Mouse (Mus musculus) cerebellum, postnatal 10 days (tissue): ENCODE measurements around the gene Tenm2.

Experiments
- DNase-seq, 2 experiments: peaks; one replicate each; pipeline ENCODE4 v3.0.0; 2021; ENCODE audit warnings: mixed read lengths in 2 of 2

The Tenm2 gene

DNA sequence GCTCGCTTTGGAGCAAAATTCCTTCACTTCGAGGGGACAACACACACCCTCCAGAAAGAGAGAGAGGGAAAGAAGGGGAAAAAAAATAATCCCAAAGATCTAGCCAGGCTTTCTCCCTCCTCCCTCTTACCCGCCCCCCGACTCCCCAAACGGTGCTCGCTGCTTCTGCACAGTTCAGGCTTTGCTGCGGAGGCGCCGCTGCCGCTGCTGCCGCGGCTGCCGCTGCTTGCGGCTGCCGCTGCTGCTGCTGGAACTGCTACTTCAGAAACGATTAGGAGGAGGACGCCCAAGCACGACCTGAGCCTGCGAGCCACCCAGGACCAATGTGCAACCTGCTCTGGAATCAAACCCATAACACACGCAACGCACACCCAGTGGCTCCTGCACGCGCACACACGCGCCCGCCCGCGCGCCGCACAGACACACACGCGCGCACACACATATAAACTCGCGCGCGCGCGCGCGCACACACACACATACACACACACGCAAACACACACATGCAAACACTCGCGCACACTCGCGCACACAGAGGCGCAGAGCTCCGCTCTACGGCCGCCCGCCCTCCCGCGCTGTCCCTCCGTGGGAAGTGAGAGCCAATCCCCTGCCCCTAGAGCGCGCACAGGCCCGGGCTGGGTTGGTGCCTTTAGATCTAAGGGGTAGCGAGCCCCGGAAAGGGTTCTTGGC is at the start of gene Tenm2:
Gene Tenm2 (minus strand): TSS at position 51 of the 687 bp plus-strand sequence.
- peak; percentile 85 to 86 for DNase-seq

DNA sequence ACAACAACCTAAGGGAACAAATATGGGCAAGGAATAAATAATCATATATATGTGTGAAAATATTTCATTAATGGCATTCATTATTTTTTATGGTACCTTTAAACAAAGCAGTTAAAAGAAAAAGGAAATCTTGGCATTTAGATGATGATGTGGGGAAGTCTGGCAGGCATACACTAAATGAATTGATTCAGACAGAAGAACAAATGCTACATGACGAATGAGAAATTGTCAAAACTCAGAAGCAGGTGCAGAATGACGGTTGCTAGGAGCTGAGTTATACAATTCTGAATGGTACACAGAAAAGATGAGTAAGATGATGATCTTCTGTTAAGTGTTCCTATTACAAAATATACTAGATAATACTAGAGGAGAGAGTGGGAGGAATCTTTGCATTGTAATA is 49.4 kb upstream of the Tenm2 start:
- DNase-seq = no peak

DNA sequence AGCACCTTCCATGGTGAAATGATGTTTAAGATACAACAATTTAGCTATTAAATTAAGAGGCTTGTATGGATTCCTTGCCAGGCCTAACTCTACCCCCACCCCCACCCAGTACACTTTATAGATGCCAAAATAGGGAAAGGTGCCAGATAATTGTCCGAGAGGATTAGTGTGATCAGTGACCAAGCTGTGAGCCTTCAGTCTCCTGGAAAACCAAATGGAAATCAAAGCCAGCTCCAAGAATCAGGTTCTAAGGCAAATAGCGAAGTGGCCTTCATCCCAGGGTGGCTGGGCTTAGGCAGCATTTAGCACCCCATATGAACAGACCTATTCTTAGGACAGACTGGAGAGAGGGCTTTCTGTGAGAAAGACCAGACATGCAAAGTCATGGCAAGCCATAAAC is 13.0 kb upstream of the Tenm2 start:
- DNase-seq = peak; percentile 72 to 77

DNA sequence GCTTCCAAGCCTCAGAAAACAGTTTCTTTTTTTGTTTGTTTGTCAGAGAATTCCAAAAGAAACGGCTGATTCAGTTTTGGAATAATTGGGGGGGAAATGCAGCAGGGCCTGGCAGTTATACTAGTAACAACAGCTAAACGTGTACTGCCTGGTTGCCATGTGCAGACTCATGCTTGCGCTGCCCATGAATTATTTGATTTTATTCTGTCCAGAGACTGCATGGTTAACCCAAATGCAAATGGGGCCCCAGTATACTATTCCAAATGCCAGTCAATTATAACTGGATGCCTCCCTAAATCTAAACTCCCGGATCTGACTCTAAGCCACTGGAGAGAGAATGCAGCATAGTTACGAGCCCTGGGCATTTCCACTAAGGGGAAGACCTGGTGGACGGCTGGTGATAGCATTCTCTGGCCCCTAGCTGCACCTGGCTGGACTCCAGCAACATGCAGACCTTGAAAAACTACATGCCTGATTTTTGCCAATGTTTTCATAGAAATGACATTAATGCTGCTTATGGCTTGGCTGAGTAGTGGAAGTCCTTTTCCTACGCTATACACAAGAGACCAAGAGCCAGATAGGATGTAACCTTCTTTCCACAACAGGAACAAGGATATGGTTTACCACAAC is 1.4 kb upstream of the Tenm2 start:
- DNase-seq = peak; percentile 82 to 84

DNA sequence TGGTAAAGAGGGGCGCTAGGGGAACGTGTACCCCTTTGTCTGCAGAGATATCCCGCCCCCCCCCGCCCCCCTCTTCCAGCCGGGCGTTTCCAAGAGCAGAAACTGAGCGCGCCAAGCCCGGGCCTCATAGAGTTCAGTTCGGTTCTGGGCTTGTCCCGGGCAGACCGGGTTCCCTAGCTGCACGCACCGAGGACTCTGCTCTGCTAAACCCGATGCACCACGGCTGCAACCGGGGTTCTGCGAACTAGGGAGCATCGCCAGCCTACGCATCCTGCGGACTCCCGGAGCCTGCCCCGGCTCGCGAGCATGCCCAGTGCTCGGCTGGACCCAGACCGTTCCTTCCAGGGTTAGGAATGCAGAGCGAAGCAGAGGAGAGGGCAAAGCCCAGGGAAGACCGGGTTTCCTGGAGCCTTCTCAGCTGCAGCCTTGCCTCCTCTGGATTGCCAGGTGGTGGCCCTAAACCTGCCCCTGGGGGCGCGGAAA is 878 bp upstream of the Tenm2 start:
- DNase-seq = peak; percentile 78 to 80

DNA sequence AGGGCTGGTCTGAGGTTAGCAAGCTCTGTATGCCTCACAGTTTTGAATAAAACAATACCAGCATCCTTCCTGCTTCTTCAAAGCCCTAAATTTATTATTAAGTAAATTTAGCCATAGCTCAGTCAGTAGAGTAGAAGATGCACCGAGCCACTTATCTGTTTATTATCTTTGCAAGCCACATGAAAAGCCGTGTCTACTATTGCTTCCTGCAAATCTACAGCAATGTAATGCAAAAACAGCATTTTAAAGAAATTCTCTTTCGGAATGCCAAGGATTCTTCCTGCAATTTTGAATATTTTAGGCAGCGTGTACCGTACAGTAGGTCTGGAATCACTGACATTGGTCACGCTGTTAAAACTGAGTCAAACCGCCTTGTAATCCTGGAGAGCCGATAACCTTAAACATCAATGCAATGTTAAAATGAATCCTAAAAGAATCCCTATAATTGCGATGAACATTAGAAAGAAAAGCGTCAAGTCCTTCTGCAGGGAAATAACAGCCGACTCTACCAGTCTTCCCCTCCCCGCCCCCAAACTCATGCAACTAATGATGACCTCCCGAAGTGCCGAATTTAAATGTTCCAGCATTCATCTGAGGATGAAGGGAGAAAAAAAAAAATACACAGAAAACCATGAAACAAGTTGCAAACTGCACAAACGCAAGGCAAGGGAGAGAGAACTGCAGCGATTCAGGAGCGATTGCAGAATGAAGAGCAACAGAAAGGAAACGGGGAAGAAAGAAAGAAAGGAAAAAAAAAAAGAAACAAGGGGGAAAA is 556 bp downstream of the Tenm2 start:
- DNase-seq = peak; percentile 49

DNA sequence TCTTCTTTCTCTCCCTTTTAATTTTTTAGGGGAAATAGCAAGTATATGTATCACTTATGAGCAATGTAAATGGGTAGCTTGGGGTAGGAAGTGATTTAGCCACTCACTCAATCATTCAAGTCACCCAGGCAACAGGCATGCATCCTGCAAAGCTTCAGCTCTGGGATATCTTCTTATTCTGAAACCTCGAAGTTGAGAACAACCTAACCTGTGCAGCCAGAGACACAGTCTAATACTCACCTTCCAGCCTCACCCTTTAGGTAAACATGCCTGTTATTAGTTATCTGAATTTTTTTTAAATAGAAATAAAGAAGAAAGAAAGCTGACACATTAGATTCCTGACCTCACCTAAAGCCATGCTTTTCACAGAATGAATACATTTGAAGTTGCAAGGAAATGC is 8.4 kb downstream of the Tenm2 start:
- no peak for DNase-seq

DNA sequence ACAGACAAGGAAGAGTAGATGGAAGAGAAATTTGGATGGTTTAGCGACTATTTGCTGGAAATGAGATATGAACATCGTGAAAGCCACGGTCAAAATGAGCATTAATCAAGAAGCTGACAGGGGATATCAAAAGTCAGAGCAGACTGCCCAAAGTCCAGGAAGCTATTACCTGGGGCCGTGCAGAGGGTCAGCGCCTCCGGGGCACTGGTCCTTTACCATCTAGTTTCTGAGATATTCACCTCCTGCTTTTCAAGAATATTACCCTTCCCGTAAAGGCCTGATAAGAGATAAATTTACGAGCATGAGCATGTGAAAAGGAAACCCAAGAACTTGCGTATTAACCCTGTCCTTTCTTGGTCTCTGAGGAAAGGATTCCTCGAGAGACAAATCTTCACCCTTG is 8.8 kb downstream of the Tenm2 start:
- DNase-seq = no peak

DNA sequence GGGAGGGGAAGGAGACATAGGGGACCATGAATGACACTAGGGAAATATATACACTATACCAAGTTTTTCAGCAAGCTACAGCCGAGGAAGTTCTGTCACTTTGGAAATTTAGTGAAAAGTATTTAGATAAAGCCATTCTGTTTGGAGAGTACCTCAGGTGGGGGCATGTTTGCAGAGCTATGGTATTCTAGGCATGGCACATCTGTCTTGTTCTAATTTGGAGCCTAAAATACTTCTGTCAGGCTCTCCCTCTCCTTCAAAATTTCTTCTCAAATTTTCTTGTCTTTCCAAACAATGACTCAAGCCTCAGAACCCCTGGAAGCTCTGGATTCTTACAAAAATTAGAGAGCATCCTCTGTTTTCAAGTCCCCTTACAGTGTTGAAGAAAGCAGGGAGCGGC is 13.0 kb downstream of the Tenm2 start:
- DNase-seq = no peak

DNA sequence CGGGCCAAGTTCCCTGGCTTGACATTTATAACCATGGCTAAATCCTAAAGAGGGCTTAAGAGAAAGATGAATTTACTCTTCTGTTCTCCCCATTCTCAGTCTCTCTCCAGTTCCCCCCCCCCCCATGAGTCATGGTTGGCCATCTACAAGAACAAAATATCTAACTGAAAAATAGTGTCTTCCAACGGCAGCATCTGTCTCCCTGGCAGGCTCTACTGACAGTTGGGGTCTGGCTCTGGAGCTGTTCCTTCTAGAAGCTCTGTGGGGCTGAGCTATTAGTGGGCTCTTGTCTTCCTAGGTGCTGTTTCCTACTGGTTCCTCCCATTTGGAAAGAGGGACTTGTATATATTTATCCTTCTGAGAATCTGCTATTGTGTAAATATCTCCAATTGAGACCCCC is 13.7 kb downstream of the Tenm2 start:
- DNase-seq = peak; percentile 54 to 62

DNA sequence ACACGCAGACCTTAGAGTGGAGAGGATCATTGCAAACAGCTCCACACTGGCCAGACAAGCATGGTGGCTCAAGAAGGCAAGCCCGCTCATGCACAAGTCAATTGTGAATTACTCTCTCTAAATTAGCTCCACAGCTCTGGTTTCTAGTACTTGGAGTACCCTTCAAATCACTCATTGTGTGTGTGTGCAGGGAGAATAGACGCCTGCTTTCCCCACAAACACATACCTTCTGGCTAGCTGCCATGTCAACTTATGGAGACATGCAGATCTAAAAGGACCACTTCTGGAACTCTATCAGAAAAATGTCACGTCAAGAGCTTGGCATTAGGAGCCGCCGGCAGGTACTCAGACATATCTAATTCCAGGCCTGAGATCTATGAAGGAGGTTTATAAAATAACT is 14.8 kb downstream of the Tenm2 start:
- peak in 1 of 2 experiments; percentile 5 for DNase-seq

DNA sequence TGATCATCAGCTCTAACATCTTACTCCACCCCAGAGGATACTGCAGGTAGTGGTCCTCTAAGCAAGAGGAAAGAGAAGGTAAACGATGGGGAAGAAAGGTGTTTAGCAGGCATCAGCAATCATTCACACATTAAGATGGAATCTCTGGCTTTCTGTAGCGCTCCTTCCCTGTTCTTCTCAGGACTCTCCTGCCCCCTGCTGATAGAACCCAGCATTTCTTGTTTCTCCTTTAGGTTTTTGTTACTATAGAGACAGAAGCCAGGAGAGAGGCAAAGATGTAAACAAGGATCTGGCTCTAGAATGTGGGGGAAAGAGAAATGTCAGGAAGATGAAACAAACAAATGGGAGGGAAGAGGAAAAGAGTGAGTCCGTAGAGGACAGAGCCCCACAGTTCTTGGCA is 49.6 kb downstream of the Tenm2 start:
- peak; percentile 81 to 83 for DNase-seq

DNA sequence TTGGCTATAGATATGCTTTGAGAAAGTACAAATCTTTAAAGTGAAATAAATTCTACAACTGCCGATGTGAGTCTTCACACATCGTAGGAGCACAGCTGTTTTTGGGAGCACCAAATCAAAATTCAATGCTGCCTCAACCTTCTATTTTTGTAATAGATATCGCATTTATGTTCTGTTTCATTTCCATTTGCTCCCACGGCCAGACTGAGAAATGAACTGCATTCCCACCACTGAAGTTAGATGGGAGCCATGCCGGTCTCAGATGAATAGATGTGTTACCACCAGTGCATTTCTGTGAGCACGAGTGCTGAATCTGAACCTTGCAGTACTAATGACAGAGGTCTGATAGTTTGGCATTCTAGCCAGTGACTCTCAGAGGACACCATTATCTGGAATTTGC is 58.3 kb downstream of the Tenm2 start:
- DNase-seq = no peak

DNA sequence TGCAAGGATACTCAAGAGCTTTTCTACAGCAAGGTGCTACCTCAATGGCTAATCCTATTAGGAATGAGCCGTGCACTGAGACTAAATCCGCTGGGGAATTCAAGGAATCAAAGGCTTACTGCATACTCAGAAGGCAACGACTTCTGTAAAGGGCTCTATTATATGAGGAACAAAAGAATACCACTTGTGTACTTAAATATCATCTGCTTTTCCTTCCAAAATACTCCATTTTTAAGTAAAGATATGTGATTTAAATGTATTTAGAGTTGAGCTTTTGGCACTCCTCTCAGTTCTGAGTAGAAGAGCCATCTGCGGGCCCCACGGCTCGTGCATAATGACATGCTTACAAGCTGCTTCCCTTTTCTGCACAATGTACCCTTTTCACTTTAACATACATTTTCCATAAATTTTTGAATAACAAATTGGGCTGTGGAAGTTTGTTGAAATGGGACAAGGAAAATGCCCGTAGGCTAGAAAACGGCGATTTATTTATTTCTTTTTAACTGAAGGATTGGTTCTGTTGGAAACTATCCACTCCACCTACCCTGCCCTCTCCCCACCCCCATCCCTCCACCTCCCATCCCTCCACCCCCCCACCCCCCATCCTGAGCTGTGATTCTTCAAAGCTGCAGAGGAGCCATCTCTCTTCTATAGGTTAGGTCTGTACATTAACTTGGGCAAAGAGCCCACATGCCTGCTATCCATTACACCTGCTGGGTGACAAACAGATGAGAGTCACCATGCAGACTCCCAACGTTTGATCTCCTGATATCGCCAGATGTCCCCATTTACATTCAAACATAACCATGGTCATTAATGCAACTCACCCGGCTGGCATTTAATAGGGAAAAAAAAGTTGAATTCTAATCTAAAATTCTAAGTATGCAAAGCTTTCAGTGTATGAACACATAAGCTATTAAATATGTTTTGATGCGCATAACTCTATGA is 81.6 kb downstream of the Tenm2 start:
- DNase-seq = peak; percentile 66 to 72

DNA sequence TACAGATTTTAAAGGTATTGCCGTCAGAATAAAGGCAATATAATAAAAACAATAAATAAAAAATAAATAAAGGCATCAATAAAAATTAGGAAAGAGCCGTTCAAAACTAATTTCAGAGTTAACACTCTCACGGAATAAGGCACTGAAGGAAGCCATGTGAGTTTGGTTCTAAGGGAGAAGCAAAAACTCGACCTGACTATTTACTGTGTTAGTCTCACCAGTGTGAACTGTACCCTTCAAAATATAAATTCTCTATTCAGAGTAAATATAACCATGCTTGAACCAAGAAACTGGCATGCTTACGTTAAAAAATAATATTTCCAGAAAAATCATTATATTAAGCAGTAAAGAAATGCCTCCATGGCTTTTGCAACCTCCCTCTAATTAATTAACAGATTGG is 82.4 kb downstream of the Tenm2 start:
- DNase-seq = no peak

DNA sequence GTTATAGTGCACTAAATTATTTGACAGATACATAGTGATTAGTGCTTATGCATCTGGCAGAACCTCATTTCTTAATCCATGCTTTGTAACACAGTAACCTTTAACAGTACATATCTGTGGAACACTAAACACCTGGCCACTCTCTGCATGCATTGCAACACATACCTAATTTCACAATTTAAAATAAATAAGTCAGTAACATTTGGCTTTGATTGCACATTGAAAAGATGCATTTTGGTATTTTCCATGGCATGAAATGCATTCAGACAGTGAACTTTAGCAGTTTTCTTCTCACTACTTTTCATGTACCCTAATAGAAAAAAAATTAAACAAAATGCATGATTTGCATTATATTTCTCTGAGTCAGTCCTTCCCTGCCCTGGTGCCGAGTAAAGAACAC is 85.8 kb downstream of the Tenm2 start:
- DNase-seq = no peak

DNA sequence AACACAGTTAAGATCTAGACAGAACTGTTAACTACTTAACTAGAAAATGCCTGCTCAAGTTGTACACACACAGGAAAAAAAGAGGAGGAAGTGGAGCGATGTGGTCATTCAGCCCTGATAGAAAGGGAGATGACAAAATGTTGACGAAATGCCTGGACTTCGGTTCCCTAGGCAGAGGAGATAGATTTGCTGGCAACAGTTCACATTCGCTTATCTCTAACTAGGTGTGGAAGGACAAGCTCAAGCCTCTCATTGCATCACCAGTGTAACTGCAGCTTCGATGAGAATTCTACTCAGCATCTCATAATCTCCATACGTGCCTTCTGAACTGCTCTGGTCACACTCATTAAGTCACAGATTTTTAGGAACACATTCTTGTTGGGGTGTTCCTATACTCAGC is 91.8 kb downstream of the Tenm2 start:
- no peak for DNase-seq

DNA sequence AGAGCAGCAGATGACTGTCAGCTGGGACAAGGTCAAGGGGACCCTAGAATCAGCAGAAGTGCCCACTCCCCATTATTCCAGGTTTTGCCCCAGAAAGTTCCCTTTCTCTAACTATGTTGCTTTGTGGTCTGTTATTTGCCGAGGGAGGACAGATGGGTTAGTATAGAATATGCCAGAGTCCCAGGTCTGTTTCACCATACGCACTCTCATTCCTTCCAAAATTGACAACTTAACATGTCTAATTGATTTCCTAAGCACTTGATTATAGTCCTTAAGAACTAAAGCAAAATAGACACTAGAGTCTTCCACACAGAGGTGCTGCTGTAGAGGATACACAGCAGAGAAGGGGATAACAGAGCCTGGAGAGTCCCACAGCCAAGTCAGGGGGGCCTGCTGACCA is 92.3 kb downstream of the Tenm2 start:
- DNase-seq = no peak

DNA sequence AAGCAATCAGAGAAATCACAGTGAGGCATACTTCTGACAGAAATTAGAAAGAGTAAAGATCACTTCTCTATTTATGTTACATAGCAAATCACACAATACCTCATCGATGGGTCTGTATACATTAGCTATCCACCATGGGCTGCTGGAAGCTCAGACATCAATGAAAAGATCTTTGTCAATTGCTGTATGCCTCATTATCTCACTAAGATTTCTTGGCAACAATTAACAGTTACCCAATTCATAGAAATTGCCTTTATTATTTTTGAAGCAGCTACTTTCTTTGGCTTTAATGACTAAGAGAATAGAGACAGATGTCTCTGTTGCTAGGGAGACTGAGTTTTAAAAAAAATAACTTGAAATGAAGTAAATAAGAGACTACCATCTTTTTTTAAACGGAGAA is 106.9 kb downstream of the Tenm2 start:
- no peak for DNase-seq

DNA sequence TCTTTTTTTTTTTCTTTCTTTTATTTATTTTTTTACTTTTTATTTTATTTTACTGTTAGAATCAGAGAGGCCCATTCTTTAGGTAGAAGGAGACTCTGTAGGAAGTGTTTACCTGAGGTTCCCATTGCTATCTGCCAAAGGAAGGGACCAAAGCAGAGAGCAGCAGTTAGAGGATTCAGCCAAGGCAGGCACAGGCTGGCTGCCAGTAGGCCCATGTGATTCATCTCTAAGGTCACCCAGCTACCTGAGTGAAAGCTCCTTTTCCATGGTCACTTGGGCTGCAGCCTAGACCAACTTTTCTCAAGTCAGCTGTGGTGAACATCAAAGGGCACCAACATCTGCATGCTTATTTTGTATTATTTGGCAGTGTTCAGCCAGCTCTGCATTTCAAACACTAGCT is 117.7 kb downstream of the Tenm2 start:
- peak; percentile 58 to 61 for DNase-seq

DNA sequence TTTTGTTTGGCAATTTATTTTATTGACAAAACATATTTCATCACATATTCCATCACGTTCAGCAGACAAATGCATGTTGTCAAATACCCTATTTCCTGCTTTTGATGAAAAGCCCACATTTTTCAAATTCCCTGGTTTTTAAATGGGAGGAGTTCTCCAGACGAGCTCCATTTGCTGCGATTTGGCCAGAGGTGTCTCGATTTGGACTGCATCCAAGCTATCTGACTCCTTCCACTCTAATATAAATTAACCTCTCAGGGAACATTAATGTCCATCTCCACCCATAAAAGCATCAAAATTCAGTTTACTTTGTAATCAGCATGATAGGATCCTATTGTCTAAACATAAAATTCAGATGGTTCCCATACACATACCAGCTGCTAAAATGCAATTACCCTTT is 120.6 kb downstream of the Tenm2 start:
- peak; percentile 15 to 16 for DNase-seq

DNA sequence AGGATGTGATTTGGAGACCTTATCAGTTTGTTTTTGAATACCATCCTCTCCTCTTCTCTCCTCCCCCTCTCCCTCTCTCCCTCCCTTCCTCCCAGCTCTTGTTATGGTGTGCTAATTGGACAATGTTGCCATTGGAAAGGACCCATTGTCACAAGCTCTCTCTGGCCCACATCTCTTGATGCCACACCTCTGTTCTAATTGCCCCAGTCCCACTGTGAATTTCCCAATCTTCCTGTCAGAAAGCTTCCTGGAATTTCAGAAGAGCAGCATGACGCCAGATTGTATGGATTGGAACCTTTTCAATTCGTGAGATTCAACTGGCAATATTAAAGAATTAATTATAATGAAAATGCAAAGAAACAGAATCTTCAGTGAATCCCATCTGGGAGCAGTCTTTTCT is 128.7 kb downstream of the Tenm2 start:
- DNase-seq = no peak

DNA sequence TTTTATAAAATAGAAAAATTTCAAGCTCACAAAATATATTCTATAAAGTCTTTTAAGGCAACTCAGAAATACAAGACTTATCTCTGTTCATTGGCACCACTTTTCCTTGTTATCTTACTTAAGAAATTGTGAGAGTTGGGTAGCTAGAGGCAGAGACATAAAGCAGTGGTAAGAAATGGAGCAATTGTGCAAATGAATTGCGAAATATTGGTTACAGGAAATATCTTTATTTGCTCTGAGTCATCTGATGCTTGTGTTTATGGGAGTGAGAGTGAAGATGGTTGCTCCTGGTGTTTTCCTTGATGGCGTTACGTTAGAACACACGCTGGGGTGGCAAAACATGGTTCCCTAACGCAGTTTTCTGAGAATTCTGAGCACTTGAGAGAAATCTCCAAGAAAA is 156.4 kb downstream of the Tenm2 start:
- DNase-seq = no peak
